Comparison of ENCODE assay signal across 9 mouse cellular contexts in the genomic region with DNA sequence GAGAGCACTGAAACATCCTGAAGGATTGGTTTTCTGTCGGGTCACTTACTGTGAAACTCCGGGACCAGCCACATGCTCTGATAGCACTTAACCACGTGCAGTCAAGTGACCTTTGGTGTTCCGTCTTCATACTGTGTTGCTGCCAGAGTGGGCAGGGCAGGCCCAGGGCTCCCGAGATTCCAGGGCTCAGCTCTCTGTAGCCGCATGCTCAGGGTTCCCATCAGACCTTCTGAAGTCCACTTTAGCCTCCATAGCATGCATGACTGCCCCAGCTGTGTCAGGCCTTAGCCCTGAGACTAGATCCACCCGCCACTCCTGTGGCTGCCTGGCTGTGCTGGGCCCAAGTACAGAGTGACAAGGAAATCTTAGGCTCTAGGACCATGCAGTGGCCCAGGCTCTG. TPM values are rescaled to one million over a fixed set of nuclear protein-coding genes. Genes with fewer than 3 reads are reported as not detected.
DNase-seq lines count a peak whose midpoint lies in the region; ATAC-seq lines count a peak whose summit lies in the region.
"Had no signal": no experiment of that assay in that cellular context is flagged by ENCODE, and none has a peak within 500 bp of the region (broad histone marks: within the 10 kb centered on the region; RNA-seq: fewer than 3 reads in every experiment).

No protein-coding gene starts in this region.

- DNase-seq in retina, embryonic 14.5 days (ENCODE audit: low spot score): no peak
- no peak for DNase-seq in urinary bladder, postnatal 4 days (ENCODE audit: low spot score in 2 of 2)
- DNase-seq in cerebellum, postnatal 25 days: no peak

- peak; percentile 30; the same call in 1 of the 2 replicates for ATAC-seq in liver, embryonic 16.5 days (ENCODE audit: low read depth)
- no peak for ATAC-seq in liver, embryonic 12.5 days
- ATAC-seq in heart, embryonic 13.5 days (ENCODE audit: extremely low read depth, insufficient number of reproducible peaks, low FRiP score, low TSS enrichment): no peak
- ATAC-seq in kidney, embryonic 14.5 days (ENCODE audit: low FRiP score, low TSS enrichment): peak; percentile 26; the same call in 1 of the 2 replicates
- ATAC-seq in stomach, embryonic 15.5 days (ENCODE audit: insufficient read depth, low FRiP score, low read depth): no peak
- ATAC-seq: midbrain, embryonic 15.5 days had no signal

- no peaks in the 10 kb centered on the region for H3K9me3 ChIP-seq in liver, embryonic 16.5 days (replicated peaks; ENCODE audit: control insufficient read depth, low read length)
- no peaks in the 10 kb centered on the region for H3K9me3 ChIP-seq in liver, embryonic 12.5 days (replicated peaks)
- no peaks in the 10 kb centered on the region for H3K9me3 ChIP-seq in heart, embryonic 13.5 days
- no peaks in the 10 kb centered on the region for H3K9me3 ChIP-seq in kidney, embryonic 14.5 days (ENCODE audit: control insufficient read depth, low read length)
- H3K9me3 ChIP-seq in stomach, embryonic 15.5 days: no peaks in the 10 kb centered on the region
- H3K9me3 ChIP-seq: midbrain, embryonic 15.5 days had no signal

- H3K9ac ChIP-seq in liver, embryonic 16.5 days (ENCODE audit: low read depth, low read length): no peak overlapping the region
- no peak overlapping the region for H3K9ac ChIP-seq in liver, embryonic 12.5 days
- peak overlapping the region; percentile 2 for H3K9ac ChIP-seq in heart, embryonic 13.5 days
- no peak overlapping the region for H3K9ac ChIP-seq in kidney, embryonic 14.5 days (ENCODE audit: low read depth, low read length)
- no peak overlapping the region for H3K9ac ChIP-seq in stomach, embryonic 15.5 days
- H3K9ac ChIP-seq: midbrain, embryonic 15.5 days had no signal

- no peak overlapping the region for H3K4me2 ChIP-seq in liver, embryonic 16.5 days (ENCODE audit: low read depth, low read length)
- no peak overlapping the region for H3K4me2 ChIP-seq in liver, embryonic 12.5 days
- no peak overlapping the region for H3K4me2 ChIP-seq in heart, embryonic 13.5 days
- H3K4me2 ChIP-seq in kidney, embryonic 14.5 days (replicated peaks; ENCODE audit: low read depth, low read length): no peak overlapping the region
- H3K4me2 ChIP-seq in stomach, embryonic 15.5 days: no peak overlapping the region
- H3K4me2 ChIP-seq: midbrain, embryonic 15.5 days had no signal

- no peak overlapping the region for H3K4me3 ChIP-seq in liver, embryonic 16.5 days (ENCODE audit: low read depth, low read length)
- H3K4me3 ChIP-seq in liver, embryonic 12.5 days: no peak overlapping the region
- no peak overlapping the region for H3K4me3 ChIP-seq in heart, embryonic 13.5 days
- H3K4me3 ChIP-seq in kidney, embryonic 14.5 days (ENCODE audit: low read length): no peak overlapping the region
- H3K4me3 ChIP-seq in stomach, embryonic 15.5 days (replicated peaks): no peak overlapping the region
- H3K4me3 ChIP-seq: midbrain, embryonic 15.5 days had no signal

- H3K36me3 ChIP-seq in liver, embryonic 16.5 days (ENCODE audit: control insufficient read depth, insufficient read depth): peaks cover 72% of the 10 kb centered on the region
- H3K36me3 ChIP-seq in liver, embryonic 12.5 days: peaks cover 100% of the 10 kb centered on the region
- peaks cover 99% of the 10 kb centered on the region for H3K36me3 ChIP-seq in heart, embryonic 13.5 days
- H3K36me3 ChIP-seq in kidney, embryonic 14.5 days (ENCODE audit: control insufficient read depth, insufficient read depth, low read length): peaks cover 96% of the 10 kb centered on the region
- peaks cover 82% of the 10 kb centered on the region for H3K36me3 ChIP-seq in stomach, embryonic 15.5 days

- peak overlapping the region; percentile 23; the same call in 1 of the 2 replicates for H3K27ac ChIP-seq in liver, embryonic 16.5 days (ENCODE audit: low read length)
- no peak overlapping the region for H3K27ac ChIP-seq in liver, embryonic 12.5 days
- peak overlapping the region; percentile 63 for H3K27ac ChIP-seq in heart, embryonic 13.5 days (replicated peaks)
- H3K27ac ChIP-seq in kidney, embryonic 14.5 days (ENCODE audit: low read depth, low read length): no peak overlapping the region
- 0 out of 2 replicates have a peak overlapping the region, but pooled peaks have one; percentile 63 for H3K27ac ChIP-seq in stomach, embryonic 15.5 days
- H3K27ac ChIP-seq: midbrain, embryonic 15.5 days had no signal

- peaks cover 7% of the 10 kb centered on the region for H3K4me1 ChIP-seq in liver, embryonic 16.5 days (ENCODE audit: control insufficient read depth, low read depth, low read length)
- no peaks in the 10 kb centered on the region for H3K4me1 ChIP-seq in liver, embryonic 12.5 days
- peaks cover 25% of the 10 kb centered on the region for H3K4me1 ChIP-seq in heart, embryonic 13.5 days
- H3K4me1 ChIP-seq in kidney, embryonic 14.5 days (ENCODE audit: control insufficient read depth, insufficient read depth, low read length): no peaks in the 10 kb centered on the region
- H3K4me1 ChIP-seq in stomach, embryonic 15.5 days: peaks cover 18% of the 10 kb centered on the region; the same call in 1 of the 2 replicates
- H3K4me1 ChIP-seq: midbrain, embryonic 15.5 days had no signal

- 67% methylated on average over 7 of the region's 7 CpGs for WGBS in liver, embryonic 16.5 days (ENCODE audit: insufficient replicate concordance)
- 82% methylated on average over 7 of the region's 7 CpGs for WGBS in liver, embryonic 12.5 days (ENCODE audit: insufficient replicate concordance)
- WGBS in heart, embryonic 13.5 days: 51% methylated on average over 7 of the region's 7 CpGs
- 61% methylated on average over 7 of the region's 7 CpGs for WGBS in kidney, embryonic 14.5 days
- 71% methylated on average over 7 of the region's 7 CpGs for WGBS in stomach, embryonic 15.5 days

- no peaks in the 10 kb centered on the region for H3K27me3 ChIP-seq in liver, embryonic 16.5 days (ENCODE audit: control insufficient read depth, insufficient read depth, low read depth, low read length)
- H3K27me3 ChIP-seq in liver, embryonic 12.5 days (replicated peaks): no peaks in the 10 kb centered on the region
- no peaks in the 10 kb centered on the region for H3K27me3 ChIP-seq in heart, embryonic 13.5 days (replicated peaks)
- no peaks in the 10 kb centered on the region for H3K27me3 ChIP-seq in kidney, embryonic 14.5 days (ENCODE audit: control insufficient read depth, insufficient read depth, low read length)
- no peaks in the 10 kb centered on the region for H3K27me3 ChIP-seq in stomach, embryonic 15.5 days (replicated peaks)
- H3K27me3 ChIP-seq: midbrain, embryonic 15.5 days had no signal

RNA-seq across cellular contexts. Expression of gene Rps15, which starts 10.9 kb away (rescaled TPM):
- 460 and 501 TPM in 2 replicates for polyA plus RNA-seq in liver, embryonic 16.5 days (2015; fragmentation: Nextera tagmentation; extraction: Ambion mirVana)
- 872 and 920 TPM in 2 replicates for polyA plus RNA-seq in liver, embryonic 12.5 days (2016; fragmentation: Nextera tagmentation; extraction: Ambion mirVana)
- polyA plus RNA-seq in heart, embryonic 13.5 days (2015; fragmentation: Nextera tagmentation; extraction: Ambion mirVana): 621 and 687 TPM in 2 replicates
- 1,166 and 1,350 TPM in 2 replicates for polyA plus RNA-seq in kidney, embryonic 14.5 days (2014; fragmentation: Nextera tagmentation; extraction: Ambion mirVana)
- polyA plus RNA-seq in stomach, embryonic 15.5 days (2015; fragmentation: Nextera tagmentation; extraction: Ambion mirVana): 904 and 948 TPM in 2 replicates

RNA-seq across cellular contexts. Expression of gene Apc2, which starts 14.5 kb away (rescaled TPM):
- polyA plus RNA-seq in liver, embryonic 16.5 days (2015; fragmentation: Nextera tagmentation; extraction: Ambion mirVana): 0.12 and 0.23 TPM in 2 replicates
- polyA plus RNA-seq in liver, embryonic 12.5 days (2016; fragmentation: Nextera tagmentation; extraction: Ambion mirVana): 0.17 and 0.22 TPM in 2 replicates
- polyA plus RNA-seq in heart, embryonic 13.5 days (2015; fragmentation: Nextera tagmentation; extraction: Ambion mirVana): 0.90 and 0.94 TPM in 2 replicates
- polyA plus RNA-seq in kidney, embryonic 14.5 days (2014; fragmentation: Nextera tagmentation; extraction: Ambion mirVana): 1.0 and 1.4 TPM in 2 replicates
- polyA plus RNA-seq in stomach, embryonic 15.5 days (2015; fragmentation: Nextera tagmentation; extraction: Ambion mirVana): 5.0 and 5.2 TPM in 2 replicates

RNA-seq across cellular contexts. Expression of gene Dazap1, which starts 20.0 kb away (rescaled TPM):
- 21.1 and 21.3 TPM in 2 replicates for polyA plus RNA-seq in liver, embryonic 16.5 days (2015; fragmentation: Nextera tagmentation; extraction: Ambion mirVana)
- polyA plus RNA-seq in liver, embryonic 12.5 days (2016; fragmentation: Nextera tagmentation; extraction: Ambion mirVana): 44.3 and 45.9 TPM in 2 replicates
- 36.4 and 37.9 TPM in 2 replicates for polyA plus RNA-seq in heart, embryonic 13.5 days (2015; fragmentation: Nextera tagmentation; extraction: Ambion mirVana)
- 45.8 and 56.9 TPM in 2 replicates for polyA plus RNA-seq in kidney, embryonic 14.5 days (2014; fragmentation: Nextera tagmentation; extraction: Ambion mirVana)
- 62.4 and 66.4 TPM in 2 replicates for polyA plus RNA-seq in stomach, embryonic 15.5 days (2015; fragmentation: Nextera tagmentation; extraction: Ambion mirVana)

RNA-seq across cellular contexts. Expression of gene Gamt, which starts 20.5 kb away (rescaled TPM):
- 138 and 166 TPM in 2 replicates for polyA plus RNA-seq in liver, embryonic 16.5 days (2015; fragmentation: Nextera tagmentation; extraction: Ambion mirVana)
- polyA plus RNA-seq in liver, embryonic 12.5 days (2016; fragmentation: Nextera tagmentation; extraction: Ambion mirVana): 43.0 and 50.0 TPM in 2 replicates
- 53.3 and 62.1 TPM in 2 replicates for polyA plus RNA-seq in heart, embryonic 13.5 days (2015; fragmentation: Nextera tagmentation; extraction: Ambion mirVana)
- polyA plus RNA-seq in kidney, embryonic 14.5 days (2014; fragmentation: Nextera tagmentation; extraction: Ambion mirVana): 30.2 and 33.6 TPM in 2 replicates
- 111 and 148 TPM in 2 replicates for polyA plus RNA-seq in stomach, embryonic 15.5 days (2015; fragmentation: Nextera tagmentation; extraction: Ambion mirVana)

RNA-seq across cellular contexts. Expression of gene Ndufs7, which starts 32.4 kb away (rescaled TPM):
- 220 and 223 TPM in 2 replicates for polyA plus RNA-seq in liver, embryonic 16.5 days (2015; fragmentation: Nextera tagmentation; extraction: Ambion mirVana)
- 296 and 312 TPM in 2 replicates for polyA plus RNA-seq in liver, embryonic 12.5 days (2016; fragmentation: Nextera tagmentation; extraction: Ambion mirVana)
- 527 and 606 TPM in 2 replicates for polyA plus RNA-seq in heart, embryonic 13.5 days (2015; fragmentation: Nextera tagmentation; extraction: Ambion mirVana)
- 382 and 390 TPM in 2 replicates for polyA plus RNA-seq in kidney, embryonic 14.5 days (2014; fragmentation: Nextera tagmentation; extraction: Ambion mirVana)
- 326 and 364 TPM in 2 replicates for polyA plus RNA-seq in stomach, embryonic 15.5 days (2015; fragmentation: Nextera tagmentation; extraction: Ambion mirVana)

Comparison
In these comparisons a context has a peak if more than half of its experiments do, and no peak if none do; other contexts are left out.
1. ATAC-seq: peak in liver, embryonic 16.5 days (single experiment) and kidney, embryonic 14.5 days (single experiment); none in liver, embryonic 12.5 days (single experiment), heart, embryonic 13.5 days (single experiment) and stomach, embryonic 15.5 days (single experiment).
2. H3K27ac ChIP-seq: peak in liver, embryonic 16.5 days (single experiment), heart, embryonic 13.5 days (single experiment) and stomach, embryonic 15.5 days (single experiment); none in liver, embryonic 12.5 days (single experiment) and kidney, embryonic 14.5 days (single experiment).